Mouse (Mus musculus) bone marrow macrophage, adult 2 months (primary cell): ENCODE measurements at regions not wholly inside any gene's neighbourhood (a gene's known extent, or its start where the extent isn't known, plus 50 kb on each side); places are given as distances from the start of the nearest gene placed in this dataset.

Experiments used
- CTCF ChIP-seq: IDR thresholded peaks from 2 replicates; pipeline ENCODE4 v1.5.1; 2012; ENCODE audit warnings: low read depth, mild to moderate bottlenecking, low read length, moderate library complexity
- POLR2A ChIP-seq: IDR thresholded peaks from 2 replicates; pipeline ENCODE4 v1.6.1; 2012; ENCODE audit warnings: mild to moderate bottlenecking, low read depth, low read length, borderline replicate concordance

DNA sequence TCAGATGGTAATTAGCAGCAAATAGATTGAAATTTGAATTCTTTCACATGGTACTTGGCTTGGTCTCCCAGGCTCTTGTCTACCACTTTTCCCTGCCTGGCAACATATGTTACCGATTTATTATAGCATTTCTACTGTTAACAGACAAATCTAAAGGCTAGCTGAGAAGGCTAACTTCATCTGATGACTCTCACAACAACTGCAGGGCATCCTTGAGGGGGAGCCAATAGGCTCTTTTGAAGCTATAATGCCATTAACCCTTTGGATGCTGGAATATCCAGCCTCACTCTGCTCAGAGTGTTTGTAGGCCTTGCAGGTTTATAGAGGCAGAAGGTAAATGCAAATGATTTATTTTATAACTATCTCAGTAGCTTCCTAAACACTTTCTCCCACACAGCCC is 262.2 kb downstream of the Meis1 start:
- TF ChIP-seq POLR2A (no peak), CTCF (no peak)
